Mouse (Mus musculus) embryonic stem cell, embryonic (primary cell): Measurements from ENCODE around the gene Ppfia2.

ENCODE experiments used
- CTCF ChIA-PET, 4 experiments: fragments of 300-600 bp in 2 of 4; fragments of 350-600 bp in 2 of 4; sonication (Branson Sonifier 250); formaldehyde crosslinking; loops; one replicate each; lab custom pipeline; 2022; ENCODE audit warnings: inconsistent platforms in 2 of 4; lab: Charles Lee
- POLR2A ChIA-PET, 4 experiments: fragments of 300-600 bp in 2 of 4; fragments of 350-600 bp in 2 of 4; sonication (Branson Sonifier 250); formaldehyde crosslinking; loops; one replicate each; lab custom pipeline; 2022; ENCODE audit warnings: antibody characterized with exemption in 4 of 4, inconsistent platforms in 1 of 4; lab: Charles Lee

The Ppfia2 gene

GRCm38 (mm10) chr10:106632171-106632935 lies 162.2 kb downstream of the Ppfia2 start:
- CTCF ChIA-PET = interaction anchor here in 1 of 4 experiments (0.7 kb wide), 1 partner anchor 37 kb away, joined by 9 read pairs; no protein-coding TSS in a partner anchor
- POLR2A ChIA-PET = no interaction called here

- POLR2A ChIA-PET = no interaction called here
These were observed 163.8 kb downstream of the Ppfia2 start for GRCm38 (mm10) chr10:106633898-106634297.

GRCm38 (mm10) chr10:106652276-106652675 lies 182.1 kb downstream of the Ppfia2 start:
- CTCF ChIA-PET = no interaction called here

More at GRCm38 (mm10) chr10:106633898-106634297, 163.8 kb downstream of the Ppfia2 start:
- CTCF ChIA-PET = no interaction called here

GRCm38 (mm10) chr10:106665221-106665620 lies 195.1 kb downstream of the Ppfia2 start:
- POLR2A ChIA-PET = no interaction called here
- CTCF ChIA-PET = interaction anchor here in 1 of 4 experiments (0.6 kb wide), 2 partner anchors 72 to 375 kb away, joined by 3 read pairs; no protein-coding TSS in a partner anchor

More at GRCm38 (mm10) chr10:106652276-106652675, 182.1 kb downstream of the Ppfia2 start:
- POLR2A ChIA-PET = no interaction called here

- CTCF ChIA-PET = no interaction called here
These were observed 200.0 kb downstream of the Ppfia2 start for GRCm38 (mm10) chr10:106670170-106670569.

GRCm38 (mm10) chr10:106681395-106681794 lies 211.3 kb downstream of the Ppfia2 start:
- POLR2A ChIA-PET = no interaction called here
- CTCF ChIA-PET = no interaction called here

More at GRCm38 (mm10) chr10:106670170-106670569, 200.0 kb downstream of the Ppfia2 start:
- POLR2A ChIA-PET = interaction anchor here in 1 of 4 experiments (0.6 kb wide), 1 partner anchor 904 kb away, joined by 6 read pairs; no protein-coding TSS in a partner anchor

GRCm38 (mm10) chr10:106685519-106685918 lies 215.4 kb downstream of the Ppfia2 start:
- CTCF ChIA-PET = no interaction called here
- POLR2A ChIA-PET = no interaction called here

GRCm38 (mm10) chr10:106719936-106720335 lies 249.8 kb downstream of the Ppfia2 start:
- ChIA-PET POLR2A (no interaction called here), CTCF (no interaction called here)

GRCm38 (mm10) chr10:106732265-106732664 lies 262.1 kb downstream of the Ppfia2 start:
- CTCF ChIA-PET = no interaction called here
- POLR2A ChIA-PET = no interaction called here

GRCm38 (mm10) chr10:106736230-106737063 lies 266.3 kb downstream of the Ppfia2 start:
- POLR2A ChIA-PET = interaction anchor here in 1 of 4 experiments (0.6 kb wide), 1 partner anchor 124 kb away, joined by 3 read pairs; no protein-coding TSS in a partner anchor
- CTCF ChIA-PET = no interaction called here

GRCm38 (mm10) chr10:106738190-106738589 lies 268.1 kb downstream of the Ppfia2 start:
- CTCF ChIA-PET = interaction anchor here in 1 of 4 experiments (0.6 kb wide), 1 partner anchor 73 kb away, joined by 3 read pairs; no protein-coding TSS in a partner anchor
- POLR2A ChIA-PET = no interaction called here

- CTCF ChIA-PET = no interaction called here
- POLR2A ChIA-PET = no interaction called here
These were observed 274.8 kb downstream of the Ppfia2 start for GRCm38 (mm10) chr10:106744966-106745365.

- ChIA-PET CTCF (no interaction called here), POLR2A (no interaction called here)
These were observed 290.9 kb downstream of the Ppfia2 start for GRCm38 (mm10) chr10:106761061-106761460.

GRCm38 (mm10) chr10:106763785-106764184 lies 293.6 kb downstream of the Ppfia2 start:
- ChIA-PET CTCF (no interaction called here), POLR2A (no interaction called here)

GRCm38 (mm10) chr10:106775571-106775970 lies 305.4 kb downstream of the Ppfia2 start:
- POLR2A ChIA-PET = no interaction called here
- CTCF ChIA-PET = no interaction called here

GRCm38 (mm10) chr10:106815447-106815846 lies 345.3 kb downstream of the Ppfia2 start:
- POLR2A ChIA-PET = interaction anchor here in 1 of 4 experiments (0.7 kb wide), 1 partner anchor 33 kb away, joined by 3 read pairs; no protein-coding TSS in a partner anchor
- CTCF ChIA-PET = interaction anchor here in 1 of 4 experiments (0.6 kb wide), 1 partner anchor 530 kb away, joined by 7 read pairs; no protein-coding TSS in a partner anchor

GRCm38 (mm10) chr10:106818381-106818780 lies 348.2 kb downstream of the Ppfia2 start:
- POLR2A ChIA-PET = no interaction called here

GRCm38 (mm10) chr10:106824215-106824614 lies 354.1 kb downstream of the Ppfia2 start:
- ChIA-PET CTCF (no interaction called here), POLR2A (no interaction called here)

More at GRCm38 (mm10) chr10:106818381-106818780, 348.2 kb downstream of the Ppfia2 start:
- CTCF ChIA-PET = no interaction called here

- POLR2A ChIA-PET = no interaction called here
- CTCF ChIA-PET = no interaction called here
These were observed 368.3 kb downstream of the Ppfia2 start for GRCm38 (mm10) chr10:106838476-106838875.

GRCm38 (mm10) chr10:106858106-106858505 lies 388.0 kb downstream of the Ppfia2 start:
- ChIA-PET POLR2A (no interaction called here), CTCF (no interaction called here)
